Mouse (Mus musculus) megakaryocyte, embryonic 14.5 days (primary cell): Measurements from ENCODE around the gene Tspan1.

Experiments used
- FLI1 ChIP-seq: IDR thresholded peaks from 2 replicates; pipeline ENCODE4 v1.6.1; 2012; ENCODE audit warnings: low read length, inconsistent platforms, mixed read lengths
- GATA1 ChIP-seq: IDR thresholded peaks from 3 replicates; pipeline ENCODE4 v1.6.1; 2012; ENCODE audit warnings: mixed read lengths, low read length, inconsistent platforms, borderline replicate concordance

GRCm38 (mm10) chr4:116150156-116150861 is 17.1 kb downstream of the Tspan1 start:
- TF ChIP-seq GATA1 (no peak), FLI1 (no peak)
